Mouse (Mus musculus): ENCODE data around the gene Mbd3. TPM values are rescaled to one million over a fixed set of nuclear protein-coding genes. Genes with fewer than 3 reads are reported as not detected.

The Mbd3 gene
- polyA plus RNA-seq, 1 experiment from 2014 or later, result 81.1 TPM

DNA sequence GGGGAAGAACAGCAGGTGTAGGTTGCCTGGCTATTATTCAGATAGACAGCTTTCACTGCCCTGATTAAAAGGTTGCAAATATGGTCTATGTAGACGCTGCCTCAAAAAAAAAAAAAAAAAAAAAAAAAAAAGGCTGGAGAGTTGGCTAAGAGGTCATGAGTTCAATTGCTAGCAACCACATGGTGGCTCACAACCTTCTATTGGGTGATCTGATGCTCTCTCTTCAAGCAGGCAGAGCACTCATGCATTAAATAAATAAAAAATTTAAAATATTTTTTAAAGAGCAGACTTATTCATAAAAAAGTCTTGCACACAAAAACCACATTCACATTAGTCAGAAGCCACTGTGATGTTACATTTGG, 1.2 kb downstream of the Mbd3 start:
- Histone ChIP-seq H3K27ac (replicated peaks) (peak overlapping the region; percentile 99), H3K4me2 (replicated peaks; ENCODE audit: low read depth) (peak overlapping the region; percentile 82), H3K27me3 (ENCODE audit: control insufficient read depth, insufficient read depth, low read length) (no peaks in the 10 kb centered on the region), H3K9me3 (ENCODE audit: control insufficient read depth, low read length) (no peaks in the 10 kb centered on the region), H3K36me3 (ENCODE audit: control insufficient read depth, insufficient read depth, low read length) (peaks cover 23% of the 10 kb centered on the region), H3K9ac (ENCODE audit: low read length) (peak overlapping the region; percentile 68), H3K4me3 (ENCODE audit: low read depth, low read length) (peak overlapping the region; percentile 78), H3K4me1 (replicated peaks; ENCODE audit: control insufficient read depth, insufficient read depth) (peaks cover 3% of the 10 kb centered on the region)
- TF ChIP-seq CTCF (IDR thresholded peaks at IDR 0.05; ENCODE audit: low read depth) (no peak), EP300 (optimal IDR thresholded peaks at IDR 0.05) (no peak)
- ATAC-seq (ENCODE audit: low FRiP score, low TSS enrichment), result no peak
- whole genome bisulfite sequencing, result 0% methylated on average over 1 of the region's 1 CpGs
- DNase-seq (ENCODE audit: low spot score), result no peak

DNA sequence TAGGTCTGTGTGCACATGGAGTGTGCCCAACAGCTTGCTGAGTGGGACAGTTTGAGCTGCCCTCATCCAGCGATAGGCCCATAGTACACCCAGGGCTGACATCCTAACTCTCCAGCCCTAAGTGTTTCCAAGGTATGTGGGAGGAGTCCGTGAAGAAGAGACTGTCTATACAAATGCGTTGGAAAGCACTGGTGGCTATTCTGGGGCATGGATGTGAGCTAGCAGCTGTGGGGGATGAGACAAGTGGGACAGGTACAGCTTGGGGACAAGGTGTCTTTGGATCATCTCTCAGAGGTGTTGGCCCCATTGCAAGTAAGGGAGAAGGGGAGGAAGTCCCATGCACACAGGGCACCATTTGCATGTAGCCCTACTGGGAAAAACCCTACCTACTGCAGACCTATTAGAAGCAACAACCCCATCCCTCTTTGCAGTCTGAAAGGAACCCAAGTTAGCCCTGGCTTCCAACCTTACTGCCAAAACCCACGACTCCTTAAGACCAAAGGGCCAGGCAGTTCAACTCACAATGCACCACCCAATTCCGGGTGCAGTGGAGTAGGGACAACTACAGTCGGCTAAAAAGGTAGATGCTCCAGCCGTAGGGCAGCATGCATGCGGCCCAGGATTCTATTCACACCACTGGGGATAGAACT, 1.7 kb downstream of the Mbd3 start:
- peak overlapping the region; percentile 78 for H3K4me3 ChIP-seq (ENCODE audit: low read depth, low read length)
- peak overlapping the region; percentile 82 for H3K4me2 ChIP-seq (replicated peaks; ENCODE audit: low read depth)

DNA sequence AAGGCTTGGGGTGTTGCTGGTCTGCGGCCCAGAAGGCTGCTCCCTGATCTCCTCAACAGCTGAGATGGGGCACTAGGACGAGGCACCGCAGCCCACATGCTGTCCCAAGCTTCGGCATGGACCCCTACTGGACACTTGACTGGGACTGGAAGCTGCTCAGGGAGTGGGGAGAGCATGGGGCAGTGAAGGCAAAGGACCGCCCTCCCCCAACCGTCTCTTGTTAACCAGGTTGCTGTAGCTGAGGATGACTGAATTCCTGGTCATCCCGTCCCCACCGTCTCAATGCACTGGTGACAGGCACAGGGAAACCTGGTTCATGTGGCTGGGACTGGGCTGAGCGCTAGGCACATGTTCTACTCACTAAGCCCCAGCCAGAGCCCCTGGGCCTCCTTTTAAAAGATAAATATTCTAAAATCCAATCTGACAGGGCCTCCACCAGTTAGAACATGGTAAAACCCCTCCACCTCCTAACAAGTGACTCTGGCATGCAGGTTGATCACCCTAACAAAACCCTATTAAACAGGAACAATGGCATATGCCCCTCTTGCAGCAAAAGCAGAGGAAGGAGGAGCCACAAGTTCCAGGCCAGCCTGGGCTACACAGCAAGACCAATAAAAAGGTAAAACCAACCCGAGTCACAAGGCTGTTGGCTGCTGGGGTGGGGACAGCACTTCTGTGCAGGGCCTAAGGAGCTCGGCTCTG, 2.4 kb downstream of the Mbd3 start:
- ATAC-seq (ENCODE audit: low FRiP score, low TSS enrichment) (no peak), DNase-seq (ENCODE audit: low spot score) (no peak)
- H3K27ac ChIP-seq (replicated peaks), result peak overlapping the region; percentile 99
- TF ChIP-seq CTCF (IDR thresholded peaks at IDR 0.05; ENCODE audit: low read depth) (no peak), EP300 (optimal IDR thresholded peaks at IDR 0.05) (no peak)
- H3K4me2 ChIP-seq (replicated peaks; ENCODE audit: low read depth), result no peak overlapping the region
- H3K9ac ChIP-seq (ENCODE audit: low read length), result no peak overlapping the region
- WGBS, result 76% methylated on average over 11 of the region's 11 CpGs
- peaks cover 27% of the 10 kb centered on the region for H3K36me3 ChIP-seq (ENCODE audit: control insufficient read depth, insufficient read depth, low read length)
- no peaks in the 10 kb centered on the region for H3K9me3 ChIP-seq (ENCODE audit: control insufficient read depth, low read length)
- no peaks in the 10 kb centered on the region for H3K27me3 ChIP-seq (ENCODE audit: control insufficient read depth, insufficient read depth, low read length)
- H3K4me1 ChIP-seq (replicated peaks; ENCODE audit: control insufficient read depth, insufficient read depth), result peaks cover 3% of the 10 kb centered on the region
- 0 out of 2 replicates have a peak overlapping the region, but pooled peaks have one; percentile 78 for H3K4me3 ChIP-seq (ENCODE audit: low read depth, low read length)

More for the DNA sequence above, 1.7 kb downstream of the Mbd3 start:
- ATAC-seq (ENCODE audit: low FRiP score, low TSS enrichment), result no peak
- Histone ChIP-seq H3K27ac (replicated peaks) (peak overlapping the region; percentile 99), H3K9me3 (ENCODE audit: control insufficient read depth, low read length) (no peaks in the 10 kb centered on the region), H3K36me3 (ENCODE audit: control insufficient read depth, insufficient read depth, low read length) (peaks cover 26% of the 10 kb centered on the region), H3K4me1 (replicated peaks; ENCODE audit: control insufficient read depth, insufficient read depth) (peaks cover 3% of the 10 kb centered on the region), H3K9ac (ENCODE audit: low read length) (peak overlapping the region; percentile 23; the same call in 1 of the 2 replicates), H3K27me3 (ENCODE audit: control insufficient read depth, insufficient read depth, low read length) (no peaks in the 10 kb centered on the region)
- WGBS, result 21% methylated on average over 8 of the region's 8 CpGs
- TF ChIP-seq EP300 (optimal IDR thresholded peaks at IDR 0.05) (no peak), CTCF (IDR thresholded peaks at IDR 0.05; ENCODE audit: low read depth) (no peak)
- no peak for DNase-seq (ENCODE audit: low spot score)

DNA sequence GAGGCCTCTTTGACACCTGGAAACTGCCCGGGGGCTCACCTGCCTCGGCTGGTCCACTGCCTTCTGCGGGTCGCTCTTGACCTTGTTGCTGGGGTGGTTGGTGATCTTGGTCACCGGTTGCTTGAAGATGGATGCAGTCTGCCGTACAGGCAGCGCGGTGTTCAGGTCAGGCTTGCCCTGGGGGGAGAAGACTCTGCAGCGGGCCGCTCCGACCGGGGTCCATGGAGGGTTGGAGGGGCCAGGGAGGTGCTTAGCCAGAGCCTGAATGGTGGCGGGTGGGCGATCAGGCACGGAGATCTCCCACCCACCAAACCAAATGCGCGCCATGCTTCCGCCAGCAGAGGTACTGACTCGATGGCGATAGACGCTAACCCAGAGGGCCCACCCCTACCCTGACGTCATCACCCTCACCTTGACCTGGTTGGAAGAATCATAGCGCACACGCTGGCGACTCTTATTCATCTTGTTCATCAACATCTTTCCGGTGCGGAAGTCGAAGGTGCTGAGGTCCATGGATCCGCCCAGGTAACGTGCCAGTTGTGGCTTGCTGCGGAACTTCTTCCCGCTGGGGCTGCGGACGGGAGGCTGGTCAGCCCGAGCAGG, 4.2 kb downstream of the Mbd3 start:
- DNase-seq (ENCODE audit: low spot score), result no peak
- no peaks in the 10 kb centered on the region for H3K9me3 ChIP-seq (ENCODE audit: control insufficient read depth, low read length)
- TF ChIP-seq EP300 (optimal IDR thresholded peaks at IDR 0.05) (no peak), CTCF (IDR thresholded peaks at IDR 0.05; ENCODE audit: low read depth) (no peak)
- no peaks in the 10 kb centered on the region for H3K27me3 ChIP-seq (ENCODE audit: control insufficient read depth, insufficient read depth, low read length)
- peaks cover 24% of the 10 kb centered on the region for H3K36me3 ChIP-seq (ENCODE audit: control insufficient read depth, insufficient read depth, low read length)
- no peak overlapping the region for H3K4me3 ChIP-seq (ENCODE audit: low read depth, low read length)
- H3K4me1 ChIP-seq (replicated peaks; ENCODE audit: control insufficient read depth, insufficient read depth), result peaks cover under 1% of the 10 kb centered on the region
- H3K4me2 ChIP-seq (replicated peaks; ENCODE audit: low read depth), result no peak overlapping the region
- no peak for ATAC-seq (ENCODE audit: low FRiP score, low TSS enrichment)
- H3K27ac ChIP-seq (replicated peaks), result no peak overlapping the region
- WGBS, result 95% methylated on average over 35 of the region's 35 CpGs
- no peak overlapping the region for H3K9ac ChIP-seq (ENCODE audit: low read length)

DNA sequence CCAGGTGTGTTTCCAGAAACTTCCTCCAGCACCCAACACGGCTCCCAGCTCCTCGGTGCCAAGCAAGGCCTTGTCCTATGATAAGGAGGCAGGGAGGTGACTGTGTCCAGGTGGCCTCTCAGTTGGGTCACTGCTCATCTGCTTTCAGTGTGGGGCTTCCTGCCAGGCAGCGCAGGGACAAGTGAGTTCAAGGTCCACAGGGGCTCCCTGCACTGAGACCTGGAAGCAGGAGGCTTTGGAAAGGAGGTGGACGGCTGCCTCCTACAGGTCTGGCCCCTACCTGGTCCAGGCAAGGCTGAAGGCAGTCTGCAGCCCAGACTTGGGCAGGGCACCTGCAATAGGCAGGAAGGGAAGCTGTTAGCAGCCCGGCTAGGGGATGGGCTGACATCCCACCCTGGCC, 6.7 kb downstream of the Mbd3 start:
- Histone ChIP-seq H3K4me3 (ENCODE audit: low read depth, low read length) (no peak overlapping the region), H3K4me1 (replicated peaks; ENCODE audit: control insufficient read depth, insufficient read depth) (no peaks in the 10 kb centered on the region; the same call in 1 of the 2 replicates), H3K9ac (ENCODE audit: low read length) (no peak overlapping the region), H3K36me3 (ENCODE audit: control insufficient read depth, insufficient read depth, low read length) (peaks cover 24% of the 10 kb centered on the region), H3K4me2 (replicated peaks; ENCODE audit: low read depth) (no peak overlapping the region), H3K27ac (replicated peaks) (no peak overlapping the region), H3K27me3 (ENCODE audit: control insufficient read depth, insufficient read depth, low read length) (no peaks in the 10 kb centered on the region), H3K9me3 (ENCODE audit: control insufficient read depth, low read length) (no peaks in the 10 kb centered on the region)
- WGBS, result 91% methylated on average over 5 of the region's 5 CpGs
- DNase-seq (ENCODE audit: low spot score) (no peak), ATAC-seq (ENCODE audit: low FRiP score, low TSS enrichment) (no peak)
- TF ChIP-seq CTCF (IDR thresholded peaks at IDR 0.05; ENCODE audit: low read depth) (no peak), EP300 (optimal IDR thresholded peaks at IDR 0.05) (no peak)

DNA sequence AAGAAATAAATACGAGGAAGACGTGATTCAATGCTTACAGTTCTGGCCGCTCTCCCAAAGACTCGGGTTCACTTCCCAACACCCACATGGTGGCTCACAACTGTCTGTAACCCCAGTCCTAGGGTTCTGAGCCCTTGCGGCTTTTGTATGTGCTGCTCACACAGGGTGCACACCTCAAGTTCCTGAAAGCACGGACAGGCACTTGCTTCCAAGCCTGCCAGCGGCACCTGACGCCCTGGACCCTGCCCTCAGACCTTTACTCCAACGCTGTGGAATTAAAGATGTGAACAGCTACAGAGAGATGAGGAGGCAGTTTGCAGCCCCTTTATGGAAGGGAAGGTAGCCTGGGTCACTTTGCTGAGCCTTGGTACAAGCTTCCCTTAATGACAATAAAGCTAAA, 8.7 kb downstream of the Mbd3 start:
- H3K27me3 ChIP-seq (ENCODE audit: control insufficient read depth, insufficient read depth, low read length), result no peaks in the 10 kb centered on the region
- H3K4me1 ChIP-seq (replicated peaks; ENCODE audit: control insufficient read depth, insufficient read depth), result 0 out of 2 replicates have a peak, but pooled peaks cover 1% of the 10 kb centered on the region
- no peak overlapping the region for H3K4me2 ChIP-seq (replicated peaks; ENCODE audit: low read depth)
- ATAC-seq (ENCODE audit: low FRiP score, low TSS enrichment), result no peak
- no peaks in the 10 kb centered on the region for H3K9me3 ChIP-seq (ENCODE audit: control insufficient read depth, low read length)
- no peak overlapping the region for H3K4me3 ChIP-seq (ENCODE audit: low read depth, low read length)
- TF ChIP-seq EP300 (optimal IDR thresholded peaks at IDR 0.05) (no peak), CTCF (IDR thresholded peaks at IDR 0.05; ENCODE audit: low read depth) (no peak)
- no peak overlapping the region for H3K27ac ChIP-seq (replicated peaks)
- H3K36me3 ChIP-seq (ENCODE audit: control insufficient read depth, insufficient read depth, low read length), result peaks cover 24% of the 10 kb centered on the region
- no peak overlapping the region for H3K9ac ChIP-seq (ENCODE audit: low read length)
- WGBS, result 49% methylated on average over 9 of the region's 9 CpGs
- DNase-seq (ENCODE audit: low spot score), result no peak

Data from stomach, postnatal 0 days (tissue).